Mouse (Mus musculus) myocyte (in vitro differentiated cells): ENCODE results near the gene Nfatc2.

Experiments
- CEBPB ChIP-seq: IDR thresholded peaks from 2 replicates; pipeline ENCODE4 v1.6.1; 2011; ENCODE audit warnings: mild to moderate bottlenecking, moderate library complexity; ENCODE audit not compliant: poor library complexity, insufficient read depth, severe bottlenecking
- MAX ChIP-seq: IDR thresholded peaks from one replicate; pipeline ENCODE4 v1.6.1; 2011; ENCODE audit warnings: low read depth, mild to moderate bottlenecking, control low read depth
- POLR2A ChIP-seq: IDR thresholded peaks from one replicate; pipeline ENCODE4 v1.6.1; 2011; ENCODE audit warnings: low read depth, mild to moderate bottlenecking, control low read depth, moderate library complexity; ENCODE audit not compliant: insufficient read length
- SRF ChIP-seq: IDR thresholded peaks from one replicate; pipeline ENCODE4 v1.6.1; 2011; ENCODE audit warnings: low read depth; ENCODE audit not compliant: control insufficient read depth, insufficient read length

GRCm38 (mm10) chr2:168640460-168640859 lies 39.0 kb upstream of the Nfatc2 start:
- TF ChIP-seq CEBPB = no peak
- TF ChIP-seq MAX = no peak
- TF ChIP-seq POLR2A = no peak
- no peak for TF ChIP-seq SRF
